Mouse (Mus musculus) retina, postnatal 7 days (tissue): ENCODE results near the gene Ercc4.

Source experiments
- DNase-seq: peaks from one replicate; pipeline ENCODE4 v3.0.0-alpha.2; 2012; ENCODE audit warnings: low read depth, low spot score

Ercc4 gene

GRCm38 (mm10) chr16:13147810-13148555, 38.5 kb downstream of the Ercc4 start:
- DNase-seq = no peak

- DNase-seq = no peak
These were observed 40.5 kb downstream of the Ercc4 start for GRCm38 (mm10) chr16:13149950-13150349.

- DNase-seq = no peak
These were observed 41.3 kb downstream of the Ercc4 start for GRCm38 (mm10) chr16:13150790-13151189.

- DNase-seq = no peak
These were observed 43.0 kb downstream of the Ercc4 start for GRCm38 (mm10) chr16:13152475-13152874.

GRCm38 (mm10) chr16:13153215-13153614, 43.7 kb downstream of the Ercc4 start:
- no peak for DNase-seq

GRCm38 (mm10) chr16:13154352-13154751, 44.9 kb downstream of the Ercc4 start:
- no peak for DNase-seq

- no peak for DNase-seq
These were observed 47.8 kb downstream of the Ercc4 start for GRCm38 (mm10) chr16:13157314-13157713.

GRCm38 (mm10) chr16:13158153-13158670, 48.7 kb downstream of the Ercc4 start:
- no peak for DNase-seq

GRCm38 (mm10) chr16:13158906-13159889, 49.7 kb downstream of the Ercc4 start:
- no peak for DNase-seq

GRCm38 (mm10) chr16:13159927-13160644, 50.6 kb downstream of the Ercc4 start:
- peak; percentile 75 for DNase-seq

GRCm38 (mm10) chr16:13161516-13161915, 52.0 kb downstream of the Ercc4 start:
- no peak for DNase-seq

GRCm38 (mm10) chr16:13167731-13168130, 58.2 kb downstream of the Ercc4 start:
- no peak for DNase-seq

- DNase-seq = no peak
These were observed 63.7 kb downstream of the Ercc4 start for GRCm38 (mm10) chr16:13173055-13173742.

GRCm38 (mm10) chr16:13182526-13182925, 73.0 kb downstream of the Ercc4 start:
- DNase-seq = no peak

- DNase-seq = no peak
These were observed 73.8 kb downstream of the Ercc4 start for GRCm38 (mm10) chr16:13183182-13183742.

GRCm38 (mm10) chr16:13184381-13184780, 74.9 kb downstream of the Ercc4 start:
- DNase-seq = no peak

GRCm38 (mm10) chr16:13189430-13190107, 80.1 kb downstream of the Ercc4 start:
- no peak for DNase-seq

GRCm38 (mm10) chr16:13190471-13190870, 81.0 kb downstream of the Ercc4 start:
- DNase-seq = no peak

- no peak for DNase-seq
These were observed 81.7 kb downstream of the Ercc4 start for GRCm38 (mm10) chr16:13191166-13191565.

- no peak for DNase-seq
These were observed 84.2 kb downstream of the Ercc4 start for GRCm38 (mm10) chr16:13193663-13194071.
